Mouse (Mus musculus): ENCODE results near the gene Socs5.

- TF ChIP-seq POLR2A (IDR thresholded peaks at IDR 0.05; ENCODE audit: control insufficient read depth, low read depth, low read length) (no peak), CTCF (IDR thresholded peaks at IDR 0.05; ENCODE audit: control insufficient read depth, insufficient read depth, insufficient replicate concordance, low read depth, low read length) (no peak)
These were observed 43.5 kb upstream of the Socs5 start for GRCm38 (mm10) chr17:87063969-87064368.

Data from testis, adult 2 months (tissue).